Mouse (Mus musculus) ovary, postnatal 36 days (tissue): ENCODE results near the gene Mup2.
"Not testable (repeated sequence)": the region's sequence is repeated elsewhere in the genome, so short reads cannot be mapped to it uniquely, and the experiment has no call there.

Experiments
- DNase-seq: peaks from one replicate; pipeline ENCODE4 v3.0.0; 2022; ENCODE audit warnings: low spot score, mixed read lengths

The Mup2 gene

DNA sequence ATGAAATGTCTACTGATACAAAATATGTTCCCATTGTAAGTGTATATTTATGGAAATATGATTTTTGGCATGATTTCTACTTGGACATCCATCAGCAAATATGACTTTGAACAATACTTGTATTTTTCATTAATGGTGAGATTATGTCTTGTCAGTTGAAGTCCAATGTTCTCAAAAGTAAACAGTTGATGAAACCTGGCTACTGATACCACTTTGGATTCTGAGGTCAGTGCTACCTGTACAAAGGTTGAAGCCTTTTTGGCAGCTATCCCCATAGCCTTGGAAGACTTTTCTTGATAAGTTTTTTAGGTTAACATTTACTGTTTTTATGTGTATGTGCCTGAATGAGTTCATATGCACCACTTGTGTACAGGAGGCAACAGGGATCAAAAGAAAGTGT, at the start of gene Mup2:
Gene Mup2, minus strand, starts transcription at position 101 of the 400 bp plus-strand sequence.
- DNase-seq: not testable (repeated sequence)
